Mouse (Mus musculus) spleen, adult 18-20 months (tissue): Measurements from ENCODE around the gene Col6a2.

Experiments
- DNase-seq, 2 experiments: peaks; one replicate each; pipeline ENCODE4 v3.0.0; 2022; ENCODE audit warnings: mixed read lengths in 2 of 2

The Col6a2 gene

DNA sequence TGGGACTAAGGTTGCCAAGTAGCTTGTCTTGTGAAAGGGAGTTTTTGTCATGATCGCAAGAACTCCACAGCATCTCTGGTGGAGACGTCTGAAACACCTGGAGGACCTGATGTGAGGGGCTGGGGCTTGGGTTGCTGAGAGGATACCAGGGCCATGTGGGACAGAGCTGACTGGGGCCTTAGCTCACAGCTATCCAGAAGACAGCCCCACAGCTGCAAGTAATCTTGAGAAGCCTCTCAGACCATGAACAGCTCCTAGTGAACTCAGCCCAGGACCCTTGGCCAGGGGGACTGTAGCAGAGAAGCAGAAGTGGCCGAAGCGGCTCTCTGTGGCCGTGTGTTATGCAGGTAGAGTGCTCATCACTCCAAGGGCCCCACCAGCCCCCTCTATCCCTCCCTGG lies 11.2 kb upstream of the Col6a2 start:
- no peak for DNase-seq

DNA sequence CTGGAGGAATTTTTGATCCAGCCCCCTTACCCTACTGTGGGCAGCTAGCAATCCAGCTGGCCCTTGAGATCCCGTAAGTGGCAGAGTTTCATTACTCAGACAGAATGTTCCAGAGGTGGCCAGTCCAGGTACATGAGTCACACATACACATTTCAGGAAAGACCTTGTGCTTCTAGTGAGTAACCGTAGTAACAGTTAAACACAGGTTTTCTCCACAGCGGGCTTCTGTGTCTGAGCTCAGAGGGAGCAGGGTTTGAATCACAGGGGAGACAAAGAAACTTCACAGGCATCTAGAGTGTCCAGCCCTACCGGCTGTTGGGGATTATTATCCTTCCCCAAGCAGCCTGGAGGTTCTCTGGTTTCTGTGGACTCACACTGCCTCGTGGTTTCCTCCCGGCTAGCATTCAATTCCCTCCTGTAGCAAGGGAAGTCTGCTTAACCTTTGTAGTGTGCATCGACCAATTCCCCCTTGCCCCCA lies 10.7 kb upstream of the Col6a2 start:
- no peak for DNase-seq

GRCm38 (mm10) chr10:76632630-76633029 lies 9.2 kb upstream of the Col6a2 start:
- no peak for DNase-seq

DNA sequence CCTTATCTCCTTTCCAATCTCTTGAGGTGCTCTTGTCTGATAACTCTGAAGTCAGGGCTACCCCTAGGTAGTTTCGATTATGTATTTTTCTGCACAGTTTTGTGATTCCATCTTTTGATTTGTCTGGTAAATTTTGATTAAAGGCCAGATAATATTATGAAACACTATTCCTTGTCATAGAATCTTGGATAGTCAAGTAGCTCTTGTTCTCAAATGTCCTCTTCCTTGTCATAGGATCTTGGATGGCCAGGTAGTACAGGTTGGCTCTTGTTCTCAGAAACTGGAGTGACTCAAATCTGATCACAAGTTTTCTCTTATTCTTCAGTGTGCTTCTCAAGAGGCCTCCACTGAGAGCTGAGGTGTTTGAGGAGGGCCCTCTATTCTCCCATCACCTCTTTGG lies 7.2 kb upstream of the Col6a2 start:
- DNase-seq = no peak

GRCm38 (mm10) chr10:76627714-76628113 lies 4.3 kb upstream of the Col6a2 start:
- DNase-seq = no peak

DNA sequence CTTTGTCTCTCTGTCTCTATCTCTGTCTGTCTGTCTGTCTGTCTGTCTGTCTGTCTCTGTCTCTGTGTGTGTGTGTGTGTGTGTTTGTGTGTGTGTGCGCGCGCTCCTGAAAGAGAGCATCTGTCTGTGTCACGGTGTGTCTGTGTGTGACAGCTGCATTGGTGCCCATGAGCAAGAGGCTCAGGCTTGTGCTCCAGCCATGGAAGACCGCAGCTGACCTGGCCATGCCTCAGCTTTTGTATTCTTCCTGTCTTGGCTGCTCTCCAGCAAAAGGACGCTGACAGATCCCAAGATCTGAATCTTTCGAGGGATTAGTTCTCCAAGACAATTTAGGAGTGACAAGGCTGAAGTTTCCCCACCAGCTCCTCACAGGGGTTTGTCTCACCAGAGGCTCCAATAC lies 1.5 kb upstream of the Col6a2 start:
- no peak for DNase-seq

- no peak for DNase-seq
Observed at GRCm38 (mm10) chr10:76623734-76624133, 304 bp upstream of the Col6a2 start.

DNA sequence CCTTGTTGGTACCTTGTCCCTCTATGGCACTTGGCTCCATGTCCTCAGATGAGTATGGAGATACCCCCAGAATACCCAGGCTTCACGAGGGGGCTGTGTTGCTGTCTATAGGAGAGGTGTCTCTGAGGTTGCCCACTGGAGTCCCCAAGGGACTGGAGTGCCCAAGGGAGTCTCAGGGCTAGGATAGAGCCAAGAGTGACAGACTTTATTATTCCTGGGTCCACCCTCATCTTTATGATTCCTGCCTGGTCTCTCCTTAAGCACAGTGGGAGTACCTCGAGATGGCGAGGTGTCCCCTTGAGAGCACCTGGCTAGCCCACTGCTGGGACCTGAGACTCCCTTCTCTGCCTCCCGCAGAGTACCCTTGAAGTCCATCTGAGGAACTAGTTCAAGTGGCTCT lies 1.0 kb downstream of the Col6a2 start:
- DNase-seq = no peak

DNA sequence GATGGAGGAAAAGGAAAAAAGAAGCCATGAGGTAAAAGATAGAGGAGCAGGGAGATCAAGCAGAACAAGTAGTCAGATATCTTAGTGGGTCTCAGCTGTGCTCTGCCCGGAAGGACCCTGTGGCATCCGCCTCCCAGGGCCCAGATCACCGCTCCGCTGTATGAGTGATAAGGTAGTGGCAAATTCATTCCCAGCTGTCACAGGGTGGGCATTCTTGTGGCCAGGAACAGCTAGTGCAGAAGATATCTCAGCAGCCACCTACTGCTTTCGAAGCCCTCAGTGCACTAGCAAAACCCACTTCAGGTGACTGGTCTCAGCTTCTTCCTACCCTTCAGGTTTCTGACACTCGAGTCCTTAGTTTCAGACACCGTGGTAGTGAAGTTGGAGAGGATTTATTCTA lies 11.0 kb downstream of the Col6a2 start:
- DNase-seq = no peak

DNA sequence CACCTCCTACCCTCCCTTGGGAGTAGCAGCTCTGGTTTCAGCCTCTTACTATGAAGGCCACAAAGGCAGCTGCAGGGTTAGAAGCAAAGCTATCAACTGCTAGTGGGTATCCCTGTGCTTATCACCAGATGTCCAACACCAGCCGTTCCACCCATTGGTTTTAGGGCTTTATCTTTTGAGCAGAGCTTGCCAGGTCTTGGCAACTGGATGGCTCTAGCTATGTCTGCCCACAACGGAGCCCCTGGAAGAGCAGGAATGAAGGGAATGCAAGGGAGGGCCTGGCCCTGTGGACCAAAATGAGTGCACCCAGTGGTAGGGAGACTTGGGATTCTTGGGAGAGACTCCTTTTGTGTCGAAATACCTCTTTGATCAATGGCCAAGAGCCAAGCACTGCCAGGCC lies 20.7 kb downstream of the Col6a2 start:
- DNase-seq = no peak

DNA sequence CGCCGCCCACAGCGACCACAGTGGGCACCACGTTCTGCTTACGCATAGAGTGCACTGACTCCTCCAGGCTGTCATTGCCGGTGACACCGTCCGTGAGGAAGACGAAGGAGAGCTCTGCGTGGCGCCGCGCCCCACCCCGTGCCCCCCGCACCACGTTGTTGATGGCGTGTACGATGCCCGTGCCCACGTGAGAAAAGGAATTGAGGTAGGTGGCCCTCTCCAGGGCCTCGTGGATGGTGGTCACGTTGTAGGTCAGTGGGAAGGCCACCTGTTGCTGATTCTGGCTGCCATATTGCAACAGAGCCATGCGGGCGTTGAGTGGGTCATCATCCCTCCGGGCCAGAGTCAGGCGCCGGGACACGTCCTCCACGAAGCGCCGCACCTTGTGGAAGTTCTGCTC lies 27.1 kb downstream of the Col6a2 start:
- DNase-seq = no peak

- DNase-seq = no peak
Observed at GRCm38 (mm10) chr10:76590197-76590596, 33.2 kb downstream of the Col6a2 start.

GRCm38 (mm10) chr10:76586190-76586589 lies 37.2 kb downstream of the Col6a2 start:
- DNase-seq = no peak

GRCm38 (mm10) chr10:76584138-76584537 lies 39.3 kb downstream of the Col6a2 start:
- DNase-seq = no peak

- no peak for DNase-seq
Observed at GRCm38 (mm10) chr10:76576920-76577319, 46.5 kb downstream of the Col6a2 start.

DNA sequence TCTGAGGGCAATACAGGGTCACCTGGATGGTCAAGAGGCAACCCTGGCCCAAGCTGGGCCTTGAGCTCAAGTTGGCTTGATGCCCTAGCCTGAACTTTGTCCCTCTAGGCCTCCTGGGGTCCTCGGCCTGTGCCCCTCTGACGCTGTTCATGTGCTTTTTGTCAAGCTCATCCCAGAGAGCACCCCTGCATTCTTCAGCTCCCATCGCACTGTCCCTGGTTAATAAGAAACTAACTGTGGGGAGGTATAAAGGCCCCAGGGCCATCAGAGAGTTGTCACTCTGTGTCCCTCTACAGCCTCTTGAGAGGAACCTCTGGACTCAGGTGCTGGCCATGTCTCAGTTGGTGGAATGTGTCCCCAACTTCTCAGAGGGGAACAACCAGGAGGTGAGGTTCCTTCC lies 48.1 kb downstream of the Col6a2 start, which contains the start of gene Ftcd:
TSS of gene Ftcd (plus strand) at position 275 of the 400 bp plus-strand sequence.
- DNase-seq = no peak

- DNase-seq = no peak
Observed at GRCm38 (mm10) chr10:76572151-76572550, 51.3 kb downstream of the Col6a2 start.

- DNase-seq = no peak
Observed at GRCm38 (mm10) chr10:76571070-76571469, 52.4 kb downstream of the Col6a2 start.

GRCm38 (mm10) chr10:76569996-76570685 lies 53.3 kb downstream of the Col6a2 start:
- no peak for DNase-seq

DNA sequence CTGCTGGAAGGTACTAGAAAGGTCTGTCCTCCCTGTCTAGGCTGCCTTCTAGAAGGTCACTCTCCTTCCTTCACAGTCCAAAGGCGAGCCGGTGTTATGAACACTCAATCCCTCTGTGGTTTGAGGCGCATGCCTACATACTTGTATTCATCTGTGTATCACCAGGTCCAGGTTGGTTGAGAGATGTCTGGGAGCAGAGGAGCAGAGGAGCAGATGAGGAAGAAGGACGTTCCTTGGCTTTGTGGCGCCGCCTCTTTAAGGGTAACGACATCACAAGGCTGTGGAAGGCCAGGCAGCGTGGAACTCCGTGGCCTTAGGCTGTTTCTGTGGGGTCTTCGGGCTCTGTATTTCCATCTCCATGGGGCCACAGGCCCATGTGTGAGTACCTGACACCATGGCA lies 61.5 kb downstream of the Col6a2 start, which contains the start of gene Spatc1l:
TSS of gene Spatc1l (plus strand) at position 301 of the 400 bp plus-strand sequence.
- DNase-seq = no peak

DNA sequence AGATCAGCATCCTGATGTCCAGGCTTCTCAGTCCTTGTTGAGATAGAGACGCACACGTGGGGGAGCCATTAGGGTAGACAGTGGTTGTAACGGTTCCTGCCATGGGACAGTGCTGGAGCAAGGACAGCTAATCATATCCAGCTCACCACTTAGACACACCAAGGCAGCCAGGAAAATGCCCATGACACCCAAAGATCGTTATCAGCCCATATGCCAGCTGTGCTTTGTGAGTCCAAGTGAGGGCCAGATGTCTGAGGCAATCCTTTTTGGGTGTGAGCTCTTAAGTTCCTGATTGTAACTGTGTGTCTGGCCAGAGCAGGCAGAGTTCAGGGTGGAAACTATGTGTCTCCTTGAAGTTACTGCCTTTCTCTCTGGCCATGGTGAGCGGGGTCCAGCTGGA lies 69.4 kb downstream of the Col6a2 start:
- DNase-seq = no peak

DNA sequence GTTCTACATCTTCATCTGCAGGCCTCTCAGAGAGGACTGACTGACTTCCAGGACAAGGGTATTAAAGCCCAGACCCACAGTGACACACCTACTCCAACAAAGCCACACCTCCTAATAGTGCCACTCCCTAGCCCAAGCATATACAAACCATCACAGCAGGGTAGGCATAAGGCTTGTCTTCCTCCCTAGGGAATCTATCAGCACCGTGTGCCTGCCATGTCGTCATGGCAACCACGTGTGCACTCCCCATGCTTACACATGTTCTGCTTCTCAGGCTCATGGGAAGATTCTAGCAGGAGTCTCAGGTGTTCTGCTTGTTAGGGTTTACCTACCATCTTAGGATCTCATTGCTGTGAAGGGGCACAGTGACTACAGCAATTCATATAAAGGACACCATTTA lies 71.9 kb downstream of the Col6a2 start:
- DNase-seq = no peak

DNA sequence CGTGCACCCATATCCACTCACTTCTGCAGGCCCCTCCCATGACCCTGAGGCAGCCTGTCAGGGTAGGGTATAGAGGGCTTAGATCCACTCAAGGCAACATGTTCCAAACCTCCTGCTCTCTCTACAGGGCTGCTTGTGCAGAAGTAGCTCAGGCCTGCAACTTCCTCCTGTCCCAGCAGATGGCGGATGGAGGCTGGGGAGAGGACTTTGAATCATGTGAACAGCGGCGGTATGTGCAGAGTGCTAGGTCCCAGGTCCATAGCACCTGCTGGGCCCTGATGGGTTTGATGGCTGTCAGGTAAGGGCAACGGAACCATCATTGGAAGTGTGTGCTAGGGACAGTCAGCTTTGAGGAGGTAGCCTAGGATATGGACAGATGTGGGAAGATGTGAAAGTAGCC lies 73.0 kb downstream of the Col6a2 start:
- DNase-seq = no peak

DNA sequence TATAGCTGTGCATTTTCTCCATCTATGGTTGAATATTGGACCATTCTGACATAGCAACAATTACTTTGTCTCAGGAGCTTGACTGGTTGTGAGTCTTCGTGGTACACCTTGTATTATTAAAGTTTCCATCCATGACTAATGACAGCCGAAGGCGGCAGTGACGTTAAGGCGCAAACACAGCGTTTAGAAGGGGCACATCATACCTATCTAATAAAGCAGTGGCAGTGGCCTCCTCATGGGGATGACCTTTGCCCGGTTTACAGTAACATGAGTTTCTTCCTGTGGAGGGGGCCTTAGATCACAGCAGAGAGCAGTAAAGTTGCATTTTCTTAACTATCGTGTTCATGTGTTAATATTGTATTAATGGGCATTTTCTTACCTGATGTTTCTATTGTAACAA lies 75.2 kb downstream of the Col6a2 start:
- DNase-seq = no peak

- no peak for DNase-seq
Observed at GRCm38 (mm10) chr10:76546566-76546965, 76.9 kb downstream of the Col6a2 start.
